Comparison of ENCODE assay signal across 8 mouse cellular contexts in genomic region chr2:25581294-25581864, GRCm38 (mm10). TPM values are rescaled to one million over a fixed set of nuclear protein-coding genes. Genes with fewer than 3 reads are reported as not detected.
DNase-seq lines count a peak whose midpoint lies in the region; ATAC-seq lines count a peak whose summit lies in the region.

Gene Ajm1, minus strand, starts transcription at chr2:25581757.

- H3K36me3 ChIP-seq in heart, embryonic 12.5 days, result peaks cover 34% of the 10 kb centered on the region
- peaks cover 37% of the 10 kb centered on the region for H3K36me3 ChIP-seq in liver, embryonic 13.5 days

- H3K27me3 ChIP-seq in heart, embryonic 12.5 days (replicated peaks), result peaks cover 50% of the 10 kb centered on the region
- H3K27me3 ChIP-seq in liver, embryonic 13.5 days, result peaks cover 51% of the 10 kb centered on the region

- peaks cover 53% of the 10 kb centered on the region for H3K4me1 ChIP-seq in heart, embryonic 12.5 days (replicated peaks)
- H3K4me1 ChIP-seq in liver, embryonic 13.5 days (replicated peaks), result peaks cover 65% of the 10 kb centered on the region

- no peak within 1 kb of the TSS for H3K27ac ChIP-seq in heart, embryonic 12.5 days (ENCODE audit: poor library complexity, severe bottlenecking)
- H3K27ac ChIP-seq in liver, embryonic 13.5 days, result peak within 1 kb of the TSS; percentile 10; the same call in 1 of the 2 replicates

- peak within 1 kb of the TSS; percentile 34 for H3K4me3 ChIP-seq in heart, embryonic 12.5 days
- H3K4me3 ChIP-seq in liver, embryonic 13.5 days (replicated peaks), result peak within 1 kb of the TSS; percentile 32

- WGBS in heart, embryonic 12.5 days, result 5% methylated on average over 19 of the region's 19 CpGs
- WGBS in liver, embryonic 13.5 days (ENCODE audit: insufficient replicate concordance), result 4% methylated on average over 19 of the region's 19 CpGs

- no peaks in the 10 kb centered on the region for H3K9me3 ChIP-seq in heart, embryonic 12.5 days (replicated peaks)
- H3K9me3 ChIP-seq in liver, embryonic 13.5 days (replicated peaks), result no peaks in the 10 kb centered on the region

- no peak within 1 kb of the TSS for H3K9ac ChIP-seq in heart, embryonic 12.5 days
- H3K9ac ChIP-seq in liver, embryonic 13.5 days, result no peak within 1 kb of the TSS

- ATAC-seq in heart, embryonic 12.5 days (ENCODE audit: insufficient number of reproducible peaks, low FRiP score), result peak; percentile 62
- peak; percentile 68 for ATAC-seq in liver, embryonic 13.5 days (ENCODE audit: low read depth)

- DNase-seq in A20 (ENCODE audit: low read depth, low spot score) (peak; percentile 83), R1 (ENCODE audit: low read depth, low spot score) (peak; percentile 66)
- peak; percentile 75 for DNase-seq in embryo, embryonic 9.5 days (ENCODE audit: extremely low spot score)
- DNase-seq in kidney, postnatal 14 days, result peak; percentile 74
- DNase-seq in liver, embryonic 13.5 days, result peak; percentile 57
- DNase-seq in naive thymus-derived CD4-positive, alpha-beta T cell, adult 2 months (ENCODE audit: low read depth), result peak; percentile 88
- DNase-seq in telencephalon, adult 2 months (ENCODE audit: low read depth, low spot score), result peak; percentile 56

- H3K4me2 ChIP-seq in heart, embryonic 12.5 days, result peak within 1 kb of the TSS; percentile 74
- peak within 1 kb of the TSS; percentile 65 for H3K4me2 ChIP-seq in liver, embryonic 13.5 days

RNA-seq across cellular contexts. Expression of gene Ajm1, which starts in this region (rescaled TPM):
- 0.46 and 0.51 TPM in 2 replicates for polyA plus RNA-seq in heart, embryonic 12.5 days (2016; fragmentation: Nextera tagmentation; extraction: Ambion mirVana)
- 0.02 TPM in 1 of 2 replicates, not detected in the other for polyA plus RNA-seq in liver, embryonic 13.5 days (2015; fragmentation: Nextera tagmentation; extraction: Ambion mirVana)

Comparison
In these comparisons a context has a peak if more than half of its experiments do, and no peak if none do; other contexts are left out.
1. Peak in ATAC-seq, H3K4me3 ChIP-seq and H3K4me2 ChIP-seq in heart, embryonic 12.5 days; RNA of the gene not detected or under 1 TPM.
2. Peak in DNase-seq, ATAC-seq, H3K4me3 ChIP-seq, H3K27ac ChIP-seq and H3K4me2 ChIP-seq in liver, embryonic 13.5 days; RNA of the gene not detected or under 1 TPM.